Mouse (Mus musculus): ENCODE measurements around the gene Gpr3. TPM values are rescaled to one million over a fixed set of nuclear protein-coding genes. Genes with fewer than 3 reads are reported as not detected.

Gene Gpr3
- total and polyA plus RNA-seq, 2 experiments from 2014 or later, result 0.15 TPM; not detected in 1

DNA sequence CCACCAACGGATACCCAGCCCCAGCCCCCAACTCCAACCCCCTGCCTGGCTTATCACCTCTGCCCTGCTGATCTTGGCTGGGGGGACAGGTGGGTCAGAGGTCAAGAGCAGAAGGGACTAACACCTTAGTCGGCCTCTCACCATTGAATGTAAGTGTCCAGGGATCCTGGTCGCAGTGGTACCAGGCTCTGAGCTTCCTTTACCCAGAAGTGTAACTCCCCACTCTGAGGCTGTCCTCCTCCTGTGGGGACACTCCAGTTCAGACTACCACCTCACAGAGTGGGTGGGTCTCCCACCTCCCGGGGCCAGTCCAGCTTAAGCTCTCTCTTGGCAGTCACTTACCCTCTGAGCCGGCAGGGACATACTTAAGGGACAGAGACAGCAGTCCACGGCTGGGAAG lies 43.1 kb upstream of the Gpr3 start:
- no peak overlapping the region for H3K27ac ChIP-seq (ENCODE audit: low read depth)
- H3K4me1 ChIP-seq (ENCODE audit: control insufficient read depth, insufficient read depth), result no peaks in the 10 kb centered on the region
- DNase-seq (ENCODE audit: low spot score), result no peak
- 52% methylated on average over 6 of the region's 6 CpGs for WGBS
- peaks cover 45% of the 10 kb centered on the region for H3K27me3 ChIP-seq (ENCODE audit: control insufficient read depth, insufficient read depth, low read length)
- H3K9ac ChIP-seq (replicated peaks; ENCODE audit: low read depth, low read length), result no peak overlapping the region
- H3K4me2 ChIP-seq (ENCODE audit: low read depth, low read length), result no peak overlapping the region
- no peak for ATAC-seq (ENCODE audit: insufficient read depth, low read depth)
- H3K4me3 ChIP-seq (ENCODE audit: low read depth, low read length), result no peak overlapping the region
- H3K36me3 ChIP-seq (replicated peaks; ENCODE audit: control insufficient read depth, insufficient read depth, low read length), result no peaks in the 10 kb centered on the region
- no peak for TF ChIP-seq EP300 (IDR thresholded peaks at IDR 0.05; ENCODE audit: low read depth)
- TF ChIP-seq CTCF (IDR thresholded peaks at IDR 0.05; ENCODE audit: low read depth), result no peak
- H3K9me3 ChIP-seq (replicated peaks; ENCODE audit: control insufficient read depth, low read length), result no peaks in the 10 kb centered on the region

DNA sequence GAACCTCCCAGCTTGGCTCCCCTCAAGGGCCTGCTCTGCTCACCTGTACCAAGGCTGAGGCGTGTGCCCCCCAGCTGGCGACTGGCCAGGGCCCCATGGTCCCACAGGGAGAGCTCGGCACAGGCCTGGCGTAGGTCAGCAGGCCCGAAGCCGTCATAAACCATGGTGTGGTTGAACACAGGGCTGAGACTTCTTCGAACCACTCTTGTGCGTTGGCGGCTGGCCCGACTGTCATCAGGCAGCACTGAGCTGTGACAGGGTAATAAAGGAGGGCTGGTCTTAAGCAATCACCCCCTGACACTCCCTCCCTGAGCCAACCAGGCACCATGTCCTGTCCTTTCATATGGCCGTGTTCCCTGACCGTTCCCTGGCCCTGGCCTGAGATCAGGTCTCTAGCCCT lies 41.1 kb upstream of the Gpr3 start:
- no peak overlapping the region for H3K4me3 ChIP-seq (ENCODE audit: low read depth, low read length)
- H3K9me3 ChIP-seq (replicated peaks; ENCODE audit: control insufficient read depth, low read length), result no peaks in the 10 kb centered on the region
- no peaks in the 10 kb centered on the region for H3K4me1 ChIP-seq (ENCODE audit: control insufficient read depth, insufficient read depth)
- peaks cover 60% of the 10 kb centered on the region for H3K27me3 ChIP-seq (ENCODE audit: control insufficient read depth, insufficient read depth, low read length)
- TF ChIP-seq CTCF (IDR thresholded peaks at IDR 0.05; ENCODE audit: low read depth), result no peak
- TF ChIP-seq EP300 (IDR thresholded peaks at IDR 0.05; ENCODE audit: low read depth), result no peak
- no peak overlapping the region for H3K4me2 ChIP-seq (ENCODE audit: low read depth, low read length)
- H3K27ac ChIP-seq (ENCODE audit: low read depth), result no peak overlapping the region
- WGBS, result 69% methylated on average over 12 of the region's 12 CpGs
- ATAC-seq (ENCODE audit: insufficient read depth, low read depth) (no peak), DNase-seq (ENCODE audit: low spot score) (no peak)
- no peaks in the 10 kb centered on the region for H3K36me3 ChIP-seq (replicated peaks; ENCODE audit: control insufficient read depth, insufficient read depth, low read length)
- no peak overlapping the region for H3K9ac ChIP-seq (replicated peaks; ENCODE audit: low read depth, low read length)

DNA sequence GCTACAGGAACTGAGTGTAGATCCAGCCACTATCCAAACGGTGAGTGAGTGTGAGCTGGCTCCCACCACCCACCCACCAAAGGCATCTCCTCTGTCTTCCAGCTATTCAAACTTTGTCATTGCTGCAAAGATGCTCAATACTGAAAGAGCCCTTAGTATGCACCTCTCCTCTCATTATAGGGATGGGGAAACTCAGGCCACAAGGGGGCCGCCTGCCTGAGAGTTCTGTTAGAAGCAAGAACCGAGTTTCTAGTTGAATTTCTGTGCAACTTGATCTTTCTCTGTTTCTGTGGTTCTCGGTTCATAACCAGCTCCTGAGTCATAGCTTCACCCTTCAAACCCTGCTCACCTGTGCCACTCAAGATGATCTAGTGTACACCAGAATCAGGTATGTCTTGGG lies 39.8 kb upstream of the Gpr3 start:
- Histone ChIP-seq H3K27me3 (ENCODE audit: control insufficient read depth, insufficient read depth, low read length) (peaks cover 62% of the 10 kb centered on the region), H3K27ac (ENCODE audit: low read depth) (no peak overlapping the region), H3K36me3 (replicated peaks; ENCODE audit: control insufficient read depth, insufficient read depth, low read length) (no peaks in the 10 kb centered on the region), H3K4me3 (ENCODE audit: low read depth, low read length) (no peak overlapping the region), H3K4me1 (ENCODE audit: control insufficient read depth, insufficient read depth) (no peaks in the 10 kb centered on the region), H3K9ac (replicated peaks; ENCODE audit: low read depth, low read length) (no peak overlapping the region), H3K4me2 (ENCODE audit: low read depth, low read length) (no peak overlapping the region), H3K9me3 (replicated peaks; ENCODE audit: control insufficient read depth, low read length) (no peaks in the 10 kb centered on the region)
- TF ChIP-seq EP300 (IDR thresholded peaks at IDR 0.05; ENCODE audit: low read depth) (no peak), CTCF (IDR thresholded peaks at IDR 0.05; ENCODE audit: low read depth) (peak; percentile 11; the same call in 1 of the 2 replicates)
- WGBS, result 64% methylated on average over 4 of the region's 4 CpGs
- DNase-seq (ENCODE audit: low spot score), result no peak
- no peak for ATAC-seq (ENCODE audit: insufficient read depth, low read depth)

DNA sequence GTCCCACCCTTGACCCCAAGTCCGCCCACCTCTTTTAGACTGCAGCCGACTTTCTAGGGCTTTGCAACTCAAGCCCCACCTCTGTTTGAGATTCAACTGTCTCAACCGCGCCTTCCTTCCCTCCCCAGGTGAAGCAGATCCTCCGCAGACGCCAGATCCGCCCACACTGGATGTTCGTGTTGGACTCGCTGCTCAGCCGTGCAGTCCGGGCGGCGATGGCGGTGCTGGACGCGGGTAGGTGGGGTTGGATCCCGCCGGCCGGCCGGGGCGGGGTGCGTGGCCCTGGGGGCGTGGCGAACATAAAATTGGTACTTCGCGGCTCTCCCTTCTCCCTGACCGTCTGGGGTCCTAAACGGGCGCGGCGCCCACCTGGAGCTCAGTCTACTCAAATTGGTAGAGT lies 38.9 kb upstream of the Gpr3 start:
- ATAC-seq (ENCODE audit: insufficient read depth, low read depth), result no peak
- DNase-seq (ENCODE audit: low spot score), result no peak
- Histone ChIP-seq H3K4me1 (ENCODE audit: control insufficient read depth, insufficient read depth) (no peaks in the 10 kb centered on the region), H3K27ac (ENCODE audit: low read depth) (no peak overlapping the region), H3K36me3 (replicated peaks; ENCODE audit: control insufficient read depth, insufficient read depth, low read length) (no peaks in the 10 kb centered on the region), H3K9me3 (replicated peaks; ENCODE audit: control insufficient read depth, low read length) (no peaks in the 10 kb centered on the region), H3K4me2 (ENCODE audit: low read depth, low read length) (peak overlapping the region; percentile 48), H3K9ac (replicated peaks; ENCODE audit: low read depth, low read length) (no peak overlapping the region), H3K4me3 (ENCODE audit: low read depth, low read length) (peak overlapping the region; percentile 26), H3K27me3 (ENCODE audit: control insufficient read depth, insufficient read depth, low read length) (peaks cover 62% of the 10 kb centered on the region)
- TF ChIP-seq EP300 (IDR thresholded peaks at IDR 0.05; ENCODE audit: low read depth) (no peak), CTCF (IDR thresholded peaks at IDR 0.05; ENCODE audit: low read depth) (no peak)
- 18% methylated on average over 31 of the region's 31 CpGs for WGBS

DNA sequence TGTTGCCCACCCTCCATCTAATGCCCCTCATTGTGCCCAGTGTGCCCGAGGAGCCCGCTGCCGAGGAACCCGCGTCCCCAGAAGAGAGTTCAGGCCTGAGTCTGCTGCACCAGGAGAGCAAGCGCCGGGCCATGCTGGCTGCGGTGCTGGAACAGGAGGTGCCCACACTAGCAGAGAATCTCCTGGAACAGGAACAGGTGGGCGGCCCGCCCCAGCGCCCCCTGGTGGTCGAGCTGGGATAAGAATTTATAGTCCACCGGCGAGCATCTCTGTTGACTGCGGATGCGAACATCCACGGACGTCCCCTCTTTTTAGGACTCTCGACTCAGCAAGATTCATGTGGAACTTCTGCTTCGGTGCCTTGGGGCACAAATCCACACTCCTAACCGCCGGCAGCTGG lies 38.3 kb upstream of the Gpr3 start:
- ATAC-seq (ENCODE audit: insufficient read depth, low read depth) (peak; percentile 63), DNase-seq (ENCODE audit: low spot score) (peak; percentile 55)
- no peak for TF ChIP-seq EP300 (IDR thresholded peaks at IDR 0.05; ENCODE audit: low read depth)
- TF ChIP-seq CTCF (IDR thresholded peaks at IDR 0.05; ENCODE audit: low read depth), result peak; percentile 67
- H3K9ac ChIP-seq (replicated peaks; ENCODE audit: low read depth, low read length), result no peak overlapping the region
- H3K27me3 ChIP-seq (ENCODE audit: control insufficient read depth, insufficient read depth, low read length), result peaks cover 58% of the 10 kb centered on the region
- H3K27ac ChIP-seq (ENCODE audit: low read depth), result no peak overlapping the region
- H3K4me1 ChIP-seq (ENCODE audit: control insufficient read depth, insufficient read depth), result no peaks in the 10 kb centered on the region
- H3K9me3 ChIP-seq (replicated peaks; ENCODE audit: control insufficient read depth, low read length), result no peaks in the 10 kb centered on the region
- no peaks in the 10 kb centered on the region for H3K36me3 ChIP-seq (replicated peaks; ENCODE audit: control insufficient read depth, insufficient read depth, low read length)
- peak overlapping the region; percentile 48 for H3K4me2 ChIP-seq (ENCODE audit: low read depth, low read length)
- peak overlapping the region; percentile 26 for H3K4me3 ChIP-seq (ENCODE audit: low read depth, low read length)
- WGBS, result 5% methylated on average over 22 of the region's 22 CpGs

DNA sequence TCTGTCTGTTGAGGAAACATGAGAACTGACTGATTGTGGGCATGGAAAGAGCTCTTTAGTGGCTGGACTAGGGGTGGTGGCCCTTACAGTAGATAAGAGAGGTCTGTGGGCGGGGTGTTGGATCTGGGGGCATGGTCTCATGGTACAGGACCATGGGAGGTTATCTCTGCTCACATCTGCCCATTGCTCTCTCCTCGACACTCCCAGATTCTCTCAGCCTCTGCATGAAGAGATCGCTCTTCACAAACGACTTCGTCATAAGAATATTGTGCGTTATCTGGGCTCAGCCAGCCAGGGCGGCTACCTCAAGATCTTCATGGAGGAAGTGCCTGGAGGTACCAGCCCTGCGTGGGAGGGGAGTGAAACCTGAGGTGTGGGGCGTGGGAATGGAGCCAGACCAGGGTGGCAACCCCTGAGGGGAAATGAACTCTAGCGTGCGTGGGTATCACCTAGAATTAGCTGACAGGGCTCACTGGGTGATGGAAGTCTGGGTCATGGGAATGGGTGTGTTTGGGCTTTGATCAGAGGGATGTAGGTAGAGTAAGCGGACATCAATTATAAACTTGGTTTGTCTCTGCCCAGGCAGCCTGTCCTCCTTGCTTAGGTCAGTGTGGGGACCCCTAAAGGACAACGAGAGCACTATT lies 35.6 kb upstream of the Gpr3 start:
- H3K9ac ChIP-seq (replicated peaks; ENCODE audit: low read depth, low read length), result no peak overlapping the region
- 63% methylated on average over 13 of the region's 13 CpGs for WGBS
- no peak for ATAC-seq (ENCODE audit: insufficient read depth, low read depth)

More for the DNA sequence above, 35.6 kb upstream of the Gpr3 start:
- H3K9me3 ChIP-seq (replicated peaks; ENCODE audit: control insufficient read depth, low read length), result no peaks in the 10 kb centered on the region
- H3K36me3 ChIP-seq (replicated peaks; ENCODE audit: control insufficient read depth, insufficient read depth, low read length), result no peaks in the 10 kb centered on the region
- no peak for DNase-seq (ENCODE audit: low spot score)
- H3K4me2 ChIP-seq (ENCODE audit: low read depth, low read length), result no peak overlapping the region
- no peak overlapping the region for H3K4me3 ChIP-seq (ENCODE audit: low read depth, low read length)
- H3K27me3 ChIP-seq (ENCODE audit: control insufficient read depth, insufficient read depth, low read length), result peaks cover 55% of the 10 kb centered on the region
- H3K4me1 ChIP-seq (ENCODE audit: control insufficient read depth, insufficient read depth), result no peaks in the 10 kb centered on the region
- no peak overlapping the region for H3K27ac ChIP-seq (ENCODE audit: low read depth)
- no peak for TF ChIP-seq EP300 (IDR thresholded peaks at IDR 0.05; ENCODE audit: low read depth)
- no peak for TF ChIP-seq CTCF (IDR thresholded peaks at IDR 0.05; ENCODE audit: low read depth)
